Mouse (Mus musculus): Measurements from ENCODE around the gene Ffar1. TPM values are rescaled to one million over a fixed set of nuclear protein-coding genes. Genes with fewer than 3 reads are reported as not detected.
A peak's percentile ranks its signal among the peaks of the same experiment; 100 is the strongest.

Ffar1 gene
- polyA plus RNA-seq, 1 experiment from 2014 or later: not detected

DNA sequence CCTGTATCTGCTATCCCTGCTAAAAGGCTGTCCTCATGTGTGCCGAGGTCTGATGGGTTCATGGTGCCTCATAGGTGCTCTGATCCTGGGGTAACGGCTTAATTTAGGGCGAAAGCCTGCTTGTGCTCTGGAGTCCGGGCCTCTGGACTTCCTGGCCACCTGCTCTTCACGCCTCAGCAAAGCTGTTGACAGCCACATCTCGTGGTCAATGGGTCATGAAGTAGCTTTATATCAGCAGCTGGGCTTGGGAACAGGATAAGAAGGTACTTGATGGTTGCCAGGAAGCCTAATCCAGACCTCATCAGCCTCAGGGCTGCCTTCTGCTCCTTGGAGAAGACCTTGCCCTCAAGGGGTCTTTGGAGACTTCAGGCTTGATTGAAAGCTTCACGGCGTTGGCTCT is 2.0 kb upstream of the Ffar1 start:
- Histone ChIP-seq H3K27me3 (ENCODE audit: control insufficient read depth, insufficient read depth, low read length) (peaks cover 30% of the 10 kb centered on the region), H3K27ac (ENCODE audit: low read depth, low read length) (no peak overlapping the region), H3K4me1 (ENCODE audit: control insufficient read depth, insufficient read depth, low read length) (peaks cover 5% of the 10 kb centered on the region; the same call in 1 of the 2 replicates), H3K9ac (ENCODE audit: low read depth, low read length) (no peak overlapping the region), H3K36me3 (ENCODE audit: control insufficient read depth, insufficient read depth, low read length) (no peaks in the 10 kb centered on the region), H3K4me2 (no peak overlapping the region), H3K4me3 (ENCODE audit: low read depth, low read length) (no peak overlapping the region), H3K9me3 (replicated peaks; ENCODE audit: control insufficient read depth, low read length) (no peaks in the 10 kb centered on the region)
- WGBS (ENCODE audit: insufficient replicate concordance): 40% methylated on average over 8 of the region's 8 CpGs
- ATAC-seq (replicated peaks; ENCODE audit: insufficient number of reproducible peaks, low FRiP score, low TSS enrichment): no peak

DNA sequence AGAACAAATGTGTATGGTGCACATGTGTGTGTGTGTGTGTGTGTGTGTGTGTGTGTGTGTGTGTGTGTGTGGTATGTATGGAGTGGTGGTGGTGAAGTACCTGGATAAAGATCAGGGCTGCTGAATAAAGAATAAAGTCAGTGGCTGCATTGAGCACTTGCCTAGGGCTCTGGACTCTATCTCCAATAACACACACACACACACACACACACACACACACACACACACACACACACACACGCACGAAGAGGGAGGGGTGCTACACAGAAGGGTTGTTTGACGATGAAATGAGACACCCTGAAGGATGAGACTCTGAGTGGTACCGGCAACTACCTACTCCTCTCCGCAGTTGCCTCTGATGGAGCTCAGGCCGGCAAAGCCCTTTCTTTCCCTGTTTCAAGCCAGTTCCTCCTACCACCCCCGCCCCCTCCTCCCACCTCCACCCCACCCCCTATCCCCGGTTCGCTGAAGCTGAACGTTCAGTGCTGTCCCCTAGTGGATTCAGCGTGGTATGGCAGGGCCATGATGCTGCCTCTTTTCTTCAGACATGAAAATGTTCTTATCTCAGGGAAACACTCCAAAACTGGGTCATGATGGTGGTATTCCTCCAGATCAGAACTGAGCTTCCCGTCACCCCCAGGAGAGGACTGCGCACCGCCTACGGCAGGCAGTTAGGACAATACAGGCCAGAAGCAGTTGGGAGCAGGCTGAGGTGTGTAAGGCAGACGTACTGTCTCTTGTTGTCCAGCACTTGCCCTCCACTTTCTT is 1.5 kb downstream of the Ffar1 start:
- Histone ChIP-seq H3K9ac (ENCODE audit: low read depth, low read length) (no peak overlapping the region), H3K27ac (ENCODE audit: low read depth, low read length) (no peak overlapping the region), H3K4me2 (peak overlapping the region; percentile 39), H3K36me3 (ENCODE audit: control insufficient read depth, insufficient read depth, low read length) (no peaks in the 10 kb centered on the region), H3K4me1 (ENCODE audit: control insufficient read depth, insufficient read depth, low read length) (peaks cover 7% of the 10 kb centered on the region), H3K9me3 (replicated peaks; ENCODE audit: control insufficient read depth, low read length) (no peaks in the 10 kb centered on the region), H3K4me3 (ENCODE audit: low read depth, low read length) (0 out of 2 replicates have a peak overlapping the region, but pooled peaks have one; percentile 14), H3K27me3 (ENCODE audit: control insufficient read depth, insufficient read depth, low read length) (peaks cover 20% of the 10 kb centered on the region)
- ATAC-seq (replicated peaks; ENCODE audit: insufficient number of reproducible peaks, low FRiP score, low TSS enrichment): no peak
- WGBS (ENCODE audit: insufficient replicate concordance): 9% methylated on average over 12 of the region's 16 CpGs

DNA sequence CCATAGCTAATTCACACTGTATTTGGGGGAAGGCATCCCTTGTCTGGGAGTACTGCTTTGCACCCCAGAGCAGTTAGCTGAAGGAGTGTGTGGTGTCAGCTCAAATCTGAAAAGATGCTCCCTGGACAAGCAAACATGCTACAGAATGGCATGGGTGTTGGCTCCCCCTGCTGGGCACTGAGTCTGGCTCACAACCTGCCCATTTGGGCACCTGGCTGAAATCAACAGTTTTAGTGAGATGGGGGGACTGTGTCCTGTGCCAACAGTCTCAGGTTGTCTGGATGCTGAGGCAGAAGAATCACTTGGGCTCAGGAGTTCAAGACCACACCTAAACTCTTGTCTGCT is 2.1 kb downstream of the Ffar1 start:
- Histone ChIP-seq H3K27me3 (ENCODE audit: control insufficient read depth, insufficient read depth, low read length) (peaks cover 17% of the 10 kb centered on the region), H3K4me3 (ENCODE audit: low read depth, low read length) (no peak overlapping the region), H3K4me2 (no peak overlapping the region), H3K4me1 (ENCODE audit: control insufficient read depth, insufficient read depth, low read length) (peaks cover 12% of the 10 kb centered on the region), H3K27ac (ENCODE audit: low read depth, low read length) (no peak overlapping the region), H3K9ac (ENCODE audit: low read depth, low read length) (no peak overlapping the region), H3K9me3 (replicated peaks; ENCODE audit: control insufficient read depth, low read length) (no peaks in the 10 kb centered on the region), H3K36me3 (ENCODE audit: control insufficient read depth, insufficient read depth, low read length) (no peaks in the 10 kb centered on the region)
- ATAC-seq (replicated peaks; ENCODE audit: insufficient number of reproducible peaks, low FRiP score, low TSS enrichment): no peak

- WGBS (ENCODE audit: insufficient replicate concordance): 74% methylated on average over 1 of the region's 1 CpGs
- H3K4me1 ChIP-seq (ENCODE audit: control insufficient read depth, insufficient read depth, low read length): peaks cover 8% of the 10 kb centered on the region
- H3K27ac ChIP-seq (ENCODE audit: low read depth, low read length): no peak overlapping the region
- no peak for ATAC-seq (replicated peaks; ENCODE audit: insufficient number of reproducible peaks, low FRiP score, low TSS enrichment)
- no peaks in the 10 kb centered on the region for H3K9me3 ChIP-seq (replicated peaks; ENCODE audit: control insufficient read depth, low read length)
- H3K27me3 ChIP-seq (ENCODE audit: control insufficient read depth, insufficient read depth, low read length): peaks cover 17% of the 10 kb centered on the region
- no peak overlapping the region for H3K9ac ChIP-seq (ENCODE audit: low read depth, low read length)
- no peak overlapping the region for H3K4me3 ChIP-seq (ENCODE audit: low read depth, low read length)
- no peaks in the 10 kb centered on the region for H3K36me3 ChIP-seq (ENCODE audit: control insufficient read depth, insufficient read depth, low read length)
- no peak overlapping the region for H3K4me2 ChIP-seq
These were observed 3.6 kb downstream of the Ffar1 start for GRCm38 (mm10) chr7:30857746-30858145.

- Histone ChIP-seq H3K27me3 (ENCODE audit: control insufficient read depth, insufficient read depth, low read length) (peaks cover 8% of the 10 kb centered on the region; the same call in 1 of the 2 replicates), H3K9me3 (replicated peaks; ENCODE audit: control insufficient read depth, low read length) (no peaks in the 10 kb centered on the region), H3K4me3 (ENCODE audit: low read depth, low read length) (no peak within 1 kb of the TSS), H3K4me2 (no peak within 1 kb of the TSS), H3K36me3 (ENCODE audit: control insufficient read depth, insufficient read depth, low read length) (no peaks in the 10 kb centered on the region), H3K9ac (ENCODE audit: low read depth, low read length) (no peak within 1 kb of the TSS), H3K27ac (ENCODE audit: low read depth, low read length) (no peak within 1 kb of the TSS), H3K4me1 (ENCODE audit: control insufficient read depth, insufficient read depth, low read length) (peaks cover 8% of the 10 kb centered on the region)
- 54% methylated on average over 6 of the region's 6 CpGs for WGBS (ENCODE audit: insufficient replicate concordance)
- ATAC-seq (replicated peaks; ENCODE audit: insufficient number of reproducible peaks, low FRiP score, low TSS enrichment): no peak
These were observed 5.3 kb downstream of the Ffar1 start, which contains the start of gene Ffar3 for GRCm38 (mm10) chr7:30856078-30856477. TSS of gene Ffar3 (minus strand) at chr7:30856178.

GRCm38 (mm10) chr7:30851421-30851820 is 9.9 kb downstream of the Ffar1 start:
- WGBS (ENCODE audit: insufficient replicate concordance): 75% methylated on average over 1 of the region's 1 CpGs
- Histone ChIP-seq H3K4me1 (ENCODE audit: control insufficient read depth, insufficient read depth, low read length) (peaks cover 8% of the 10 kb centered on the region), H3K27me3 (ENCODE audit: control insufficient read depth, insufficient read depth, low read length) (no peaks in the 10 kb centered on the region)

GRCm38 (mm10) chr7:30847934-30848333 is 13.4 kb downstream of the Ffar1 start:
- no peaks in the 10 kb centered on the region for H3K9me3 ChIP-seq (replicated peaks; ENCODE audit: control insufficient read depth, low read length)
- 65% methylated on average over 6 of the region's 6 CpGs for WGBS (ENCODE audit: insufficient replicate concordance)
- no peaks in the 10 kb centered on the region for H3K27me3 ChIP-seq (ENCODE audit: control insufficient read depth, insufficient read depth, low read length)
- no peak overlapping the region for H3K9ac ChIP-seq (ENCODE audit: low read depth, low read length)
- H3K4me3 ChIP-seq (ENCODE audit: low read depth, low read length): no peak overlapping the region
- H3K27ac ChIP-seq (ENCODE audit: low read depth, low read length): no peak overlapping the region
- no peak overlapping the region for H3K4me2 ChIP-seq
- ATAC-seq (replicated peaks; ENCODE audit: insufficient number of reproducible peaks, low FRiP score, low TSS enrichment): no peak
- no peaks in the 10 kb centered on the region for H3K36me3 ChIP-seq (ENCODE audit: control insufficient read depth, insufficient read depth, low read length)
- peaks cover 4% of the 10 kb centered on the region; the same call in 1 of the 2 replicates for H3K4me1 ChIP-seq (ENCODE audit: control insufficient read depth, insufficient read depth, low read length)

More at GRCm38 (mm10) chr7:30851421-30851820, 9.9 kb downstream of the Ffar1 start:
- Histone ChIP-seq H3K4me3 (ENCODE audit: low read depth, low read length) (no peak overlapping the region), H3K27ac (ENCODE audit: low read depth, low read length) (no peak overlapping the region), H3K9ac (ENCODE audit: low read depth, low read length) (no peak overlapping the region), H3K9me3 (replicated peaks; ENCODE audit: control insufficient read depth, low read length) (no peaks in the 10 kb centered on the region), H3K36me3 (ENCODE audit: control insufficient read depth, insufficient read depth, low read length) (no peaks in the 10 kb centered on the region), H3K4me2 (no peak overlapping the region)
- ATAC-seq (replicated peaks; ENCODE audit: insufficient number of reproducible peaks, low FRiP score, low TSS enrichment): no peak

- Histone ChIP-seq H3K9me3 (replicated peaks; ENCODE audit: control insufficient read depth, low read length) (no peaks in the 10 kb centered on the region), H3K27me3 (ENCODE audit: control insufficient read depth, insufficient read depth, low read length) (no peaks in the 10 kb centered on the region), H3K9ac (ENCODE audit: low read depth, low read length) (no peak overlapping the region), H3K4me2 (no peak overlapping the region), H3K27ac (ENCODE audit: low read depth, low read length) (no peak overlapping the region), H3K36me3 (ENCODE audit: control insufficient read depth, insufficient read depth, low read length) (no peaks in the 10 kb centered on the region), H3K4me3 (ENCODE audit: low read depth, low read length) (no peak overlapping the region), H3K4me1 (ENCODE audit: control insufficient read depth, insufficient read depth, low read length) (peaks cover 4% of the 10 kb centered on the region; the same call in 1 of the 2 replicates)
- WGBS (ENCODE audit: insufficient replicate concordance): 76% methylated on average over 5 of the region's 5 CpGs
- no peak for ATAC-seq (replicated peaks; ENCODE audit: insufficient number of reproducible peaks, low FRiP score, low TSS enrichment)
These were observed 14.0 kb downstream of the Ffar1 start for GRCm38 (mm10) chr7:30847386-30847785.

DNA sequence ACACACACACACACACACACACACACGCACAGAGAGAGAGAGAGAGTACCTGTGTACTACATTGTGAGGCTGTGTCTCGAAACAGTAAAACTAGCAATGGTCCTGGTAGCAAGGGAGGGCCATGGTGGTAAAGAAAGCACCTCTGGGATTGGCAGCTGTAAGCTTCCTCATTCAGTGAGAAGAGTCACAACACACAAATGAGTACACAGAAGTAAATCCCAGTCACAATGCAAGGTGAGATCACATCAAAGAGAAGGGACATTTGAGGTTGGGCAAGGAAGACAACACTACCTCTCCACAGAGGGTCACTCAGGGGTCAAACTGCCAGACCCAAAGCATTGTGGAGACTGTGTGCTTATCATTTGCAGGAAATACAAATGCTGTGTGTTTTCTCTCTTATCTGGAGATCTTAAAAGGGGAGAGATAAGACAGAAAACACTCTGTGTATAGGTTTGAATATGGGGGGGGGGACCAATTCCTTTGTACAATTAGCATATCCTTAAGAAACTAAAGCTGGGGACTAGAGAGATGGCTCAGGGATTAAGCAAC is 14.8 kb downstream of the Ffar1 start:
- WGBS (ENCODE audit: insufficient replicate concordance): 79% methylated on average over 2 of the region's 2 CpGs
- no peaks in the 10 kb centered on the region for H3K27me3 ChIP-seq (ENCODE audit: control insufficient read depth, insufficient read depth, low read length)
- H3K36me3 ChIP-seq (ENCODE audit: control insufficient read depth, insufficient read depth, low read length): no peaks in the 10 kb centered on the region
- no peaks in the 10 kb centered on the region for H3K9me3 ChIP-seq (replicated peaks; ENCODE audit: control insufficient read depth, low read length)
- H3K4me3 ChIP-seq (ENCODE audit: low read depth, low read length): no peak overlapping the region
- peaks cover 4% of the 10 kb centered on the region; the same call in 1 of the 2 replicates for H3K4me1 ChIP-seq (ENCODE audit: control insufficient read depth, insufficient read depth, low read length)
- no peak for ATAC-seq (replicated peaks; ENCODE audit: insufficient number of reproducible peaks, low FRiP score, low TSS enrichment)
- no peak overlapping the region for H3K27ac ChIP-seq (ENCODE audit: low read depth, low read length)
- no peak overlapping the region for H3K4me2 ChIP-seq
- H3K9ac ChIP-seq (ENCODE audit: low read depth, low read length): no peak overlapping the region

Measured in heart, embryonic 11.5 days (tissue).